Mouse (Mus musculus) embryonic fibroblast, embryonic 13.5 days (primary cell): ENCODE measurements around the gene Ctnnd2.

Experiments used
- CTCF ChIP-seq: IDR thresholded peaks from 2 replicates; pipeline ENCODE4 v1.5.1; 2011; ENCODE audit warnings: mild to moderate bottlenecking, control low read depth, low read length, moderate library complexity, borderline replicate concordance; ENCODE audit not compliant: insufficient read depth
- POLR2A ChIP-seq: IDR thresholded peaks from 2 replicates; pipeline ENCODE4 v1.6.1; 2011; ENCODE audit warnings: low read depth, mild to moderate bottlenecking, control low read depth, low read length, moderate library complexity

GRCm38 (mm10) chr15:30174321-30174720 is 1.9 kb downstream of the Ctnnd2 start:
- TF ChIP-seq CTCF, result no peak
- TF ChIP-seq POLR2A, result no peak
